Mouse (Mus musculus): Measurements from ENCODE around the gene Pdzd7.

Gene Pdzd7

DNA sequence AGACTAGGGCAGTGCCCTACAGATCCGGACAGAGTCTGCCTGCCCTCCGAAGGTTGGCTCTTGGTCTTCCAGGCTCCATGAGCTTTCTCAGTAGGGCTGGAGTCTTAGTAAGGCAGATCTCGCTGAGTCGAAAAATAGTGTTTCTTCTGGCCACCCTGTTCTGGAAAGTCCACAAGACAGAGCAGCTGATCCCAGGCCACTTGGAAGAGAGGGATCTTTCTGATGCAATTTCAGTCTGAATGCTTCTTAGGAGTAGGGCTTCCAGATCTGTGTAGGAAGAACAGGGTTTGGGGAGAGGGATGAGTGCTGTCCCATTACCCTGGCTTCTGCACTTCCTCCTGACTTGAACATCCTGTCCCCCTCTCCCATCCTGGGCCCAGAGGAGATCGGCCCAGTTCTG is at the start of gene Pdzd7:
TSS of gene Pdzd7 (minus strand) at position 67 of the 400 bp plus-strand sequence.
- DNase-seq (ENCODE audit: low spot score) = no peak

DNA sequence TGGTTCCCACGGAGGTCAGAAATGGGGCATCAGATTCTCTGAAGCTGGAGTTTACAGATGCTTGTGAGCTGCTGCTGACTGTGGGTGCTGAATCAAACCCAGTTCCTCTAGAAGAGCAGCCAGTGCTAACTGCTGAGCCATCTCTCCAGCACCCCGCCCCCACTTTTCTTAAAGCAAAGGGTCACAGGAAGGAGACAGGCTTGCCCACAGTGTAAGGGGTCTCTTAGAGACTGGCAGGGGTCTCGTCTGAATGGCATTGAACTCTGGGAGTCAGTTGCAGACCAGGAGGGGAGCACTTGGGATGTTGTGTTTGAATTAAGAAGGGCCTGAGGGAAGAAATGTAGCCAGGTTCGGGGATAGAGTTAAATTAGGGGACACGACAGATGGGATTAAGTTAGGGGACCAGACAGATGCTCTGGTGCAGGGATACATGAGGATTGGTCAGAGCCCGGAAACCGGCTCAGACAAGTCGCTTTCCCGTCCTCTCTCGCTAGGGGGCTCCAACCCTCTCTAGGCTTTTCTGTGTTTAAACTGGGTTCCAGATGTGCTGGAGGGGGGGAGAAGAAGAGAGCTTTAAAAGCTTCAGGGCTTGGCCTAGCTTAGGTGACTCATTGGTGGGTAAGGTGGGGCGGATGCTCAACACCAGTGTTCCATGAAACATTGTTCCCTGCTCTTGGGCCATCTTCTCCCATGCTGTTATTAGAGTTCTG is 36.5 kb upstream of the Pdzd7 start:
- DNase-seq (ENCODE audit: low spot score) = peak; percentile 70

DNA sequence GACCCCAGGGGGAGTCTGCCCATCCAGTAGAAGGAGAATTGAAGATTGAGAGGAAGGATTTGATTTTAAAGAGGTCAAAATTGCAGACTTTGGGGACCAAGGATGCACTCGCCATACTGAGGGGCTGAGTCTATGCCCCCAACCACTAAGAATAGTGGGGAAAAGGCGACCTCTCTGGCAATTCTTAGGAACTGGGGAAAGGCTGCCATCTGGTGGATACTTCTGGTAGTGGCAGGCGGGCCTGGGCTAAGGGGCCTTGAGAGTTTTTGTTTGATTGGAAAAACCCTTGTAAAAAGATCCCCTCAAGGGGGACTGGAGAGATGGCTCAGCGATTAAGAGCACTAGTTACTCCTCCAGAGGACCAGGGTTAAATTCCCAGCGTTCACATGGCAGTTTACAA is 35.8 kb upstream of the Pdzd7 start:
- peak; percentile 88 for DNase-seq (ENCODE audit: low spot score)

DNA sequence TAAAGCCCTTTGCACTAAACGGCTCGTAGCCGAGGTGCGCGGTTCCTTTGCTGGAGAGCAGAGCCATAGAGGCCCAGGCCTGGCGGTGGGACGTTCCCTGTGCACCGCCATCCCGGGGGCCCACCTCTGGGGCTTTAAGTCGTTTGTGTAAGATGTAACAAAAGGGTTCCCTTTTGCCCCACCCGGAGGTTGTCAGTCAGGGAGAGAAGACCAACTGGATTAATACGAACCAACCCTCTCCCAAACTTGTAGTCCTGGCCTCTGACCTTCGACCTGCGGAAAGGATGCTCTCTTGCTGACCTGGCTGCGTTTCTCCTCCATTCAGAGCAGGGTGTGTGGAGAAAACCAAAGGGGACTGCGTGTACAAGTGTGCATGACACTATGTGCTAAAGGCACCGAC is 35.2 kb upstream of the Pdzd7 start:
- DNase-seq (ENCODE audit: low spot score) = no peak

DNA sequence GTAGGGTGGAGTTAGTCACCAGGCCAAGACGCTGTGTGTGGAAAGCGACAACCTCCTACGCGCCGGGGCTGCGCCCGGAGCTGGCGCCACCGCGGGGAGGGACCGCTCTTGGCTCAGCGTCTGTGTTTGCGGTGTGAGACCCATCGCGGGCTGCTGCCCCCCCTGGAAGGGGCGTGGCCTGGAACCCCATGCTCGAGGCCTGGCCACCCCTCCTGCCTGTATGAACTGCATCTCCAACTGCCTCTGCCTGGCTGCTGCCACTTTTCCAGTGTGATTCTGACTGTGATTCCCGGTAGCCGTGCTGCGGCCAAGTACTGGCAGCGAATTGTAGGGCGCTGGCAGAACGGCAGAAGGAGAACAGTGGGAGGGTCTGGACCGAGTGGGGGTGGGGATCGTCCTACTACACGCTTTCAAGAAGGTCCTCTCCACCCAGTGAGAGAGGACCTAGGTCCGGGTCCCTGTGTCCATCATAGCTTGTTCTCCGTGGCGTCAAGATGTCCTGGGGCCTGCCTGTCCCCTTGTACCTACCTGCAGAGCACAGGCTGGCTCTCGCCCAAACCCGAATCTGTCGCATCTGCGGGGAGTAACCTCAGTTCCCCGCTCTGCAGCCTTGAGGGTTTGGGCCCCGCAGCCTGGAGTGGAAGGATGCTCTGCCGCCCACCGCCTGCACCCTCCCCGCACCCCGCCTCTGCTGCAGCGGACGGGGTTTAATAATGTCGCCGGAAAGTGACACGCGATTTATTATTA is 34.4 kb upstream of the Pdzd7 start:
- peak; percentile 51 for DNase-seq (ENCODE audit: low spot score)

DNA sequence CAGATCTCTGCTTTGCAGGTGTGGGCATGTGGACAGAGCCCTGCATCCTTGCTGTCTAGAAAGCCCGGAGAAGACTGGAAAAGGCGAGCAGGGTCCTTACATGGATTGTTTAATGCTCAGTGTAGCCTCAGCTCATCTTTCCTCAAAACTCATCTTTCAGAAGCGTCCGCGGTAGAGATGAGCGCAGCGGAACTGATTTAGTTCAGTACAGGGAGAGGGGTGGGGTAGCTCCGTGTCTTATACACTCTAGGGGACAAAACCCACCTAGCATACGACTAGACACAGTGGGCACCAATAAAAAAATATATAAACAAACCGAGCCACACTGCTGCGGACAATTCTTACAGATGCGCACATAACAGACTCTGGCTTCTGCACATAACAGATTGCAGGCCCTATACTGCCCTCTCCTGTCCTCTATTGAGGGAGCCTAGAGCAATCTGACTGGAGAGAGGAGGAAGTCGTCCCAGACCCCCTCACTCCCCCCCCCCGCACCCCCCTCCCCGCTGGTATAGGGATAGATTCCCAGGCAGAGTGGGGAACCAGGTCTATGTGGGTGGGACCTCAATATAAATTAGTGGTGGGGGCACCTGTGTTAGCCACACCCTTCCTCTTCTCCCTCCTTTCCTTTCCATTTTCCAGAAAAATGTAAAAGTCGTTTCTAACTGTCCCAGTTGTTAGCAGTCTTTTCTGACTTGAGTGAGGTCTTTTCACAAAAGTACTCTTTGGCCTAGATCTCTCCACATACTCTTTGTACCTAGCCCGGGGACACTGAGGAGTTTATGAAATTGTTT is 33.7 kb upstream of the Pdzd7 start:
- DNase-seq (ENCODE audit: low spot score) = peak; percentile 70

DNA sequence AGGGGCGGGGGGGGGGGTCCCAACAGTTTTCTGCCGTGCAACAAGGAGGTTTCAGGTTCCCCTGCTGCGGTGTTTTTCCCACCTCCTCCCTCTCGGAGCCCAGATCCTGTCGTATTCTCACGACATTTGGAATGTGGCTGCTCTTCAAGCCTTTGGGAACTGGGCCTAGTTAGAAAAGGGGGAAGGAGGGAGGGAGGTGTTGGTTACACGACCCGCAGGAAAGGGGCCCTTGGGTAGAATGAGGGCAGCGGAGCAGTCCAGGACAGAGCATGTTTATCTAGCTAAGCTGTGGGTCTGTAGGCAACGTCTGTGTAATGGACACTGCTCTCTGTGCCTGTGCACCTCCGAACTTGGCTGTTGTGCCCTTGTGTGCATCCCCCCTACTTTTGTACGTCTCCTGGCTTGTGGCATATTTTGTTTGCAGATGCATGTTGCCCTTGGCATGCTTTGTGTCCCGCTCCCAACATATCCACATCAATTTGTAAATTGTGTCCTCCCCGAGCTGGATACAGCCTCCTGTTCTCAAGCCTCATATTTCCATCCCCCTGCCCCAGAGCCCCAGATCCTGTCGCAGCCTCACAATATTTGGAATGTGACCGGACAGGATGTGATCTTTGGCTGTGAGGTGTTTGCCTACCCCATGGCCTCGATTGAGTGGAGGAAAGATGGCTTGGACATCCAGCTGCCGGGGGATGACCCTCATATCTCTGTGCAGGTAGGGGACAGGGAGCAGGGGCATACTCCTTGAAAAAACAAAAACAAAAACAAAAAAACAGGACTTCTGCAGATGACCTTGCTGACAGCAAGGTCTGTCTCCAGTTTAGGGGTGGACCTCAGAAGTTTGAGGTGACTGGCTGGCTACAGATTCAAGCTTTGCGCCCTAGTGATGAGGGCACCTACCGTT is 32.5 kb upstream of the Pdzd7 start:
- peak; percentile 44 for DNase-seq (ENCODE audit: low spot score)

DNA sequence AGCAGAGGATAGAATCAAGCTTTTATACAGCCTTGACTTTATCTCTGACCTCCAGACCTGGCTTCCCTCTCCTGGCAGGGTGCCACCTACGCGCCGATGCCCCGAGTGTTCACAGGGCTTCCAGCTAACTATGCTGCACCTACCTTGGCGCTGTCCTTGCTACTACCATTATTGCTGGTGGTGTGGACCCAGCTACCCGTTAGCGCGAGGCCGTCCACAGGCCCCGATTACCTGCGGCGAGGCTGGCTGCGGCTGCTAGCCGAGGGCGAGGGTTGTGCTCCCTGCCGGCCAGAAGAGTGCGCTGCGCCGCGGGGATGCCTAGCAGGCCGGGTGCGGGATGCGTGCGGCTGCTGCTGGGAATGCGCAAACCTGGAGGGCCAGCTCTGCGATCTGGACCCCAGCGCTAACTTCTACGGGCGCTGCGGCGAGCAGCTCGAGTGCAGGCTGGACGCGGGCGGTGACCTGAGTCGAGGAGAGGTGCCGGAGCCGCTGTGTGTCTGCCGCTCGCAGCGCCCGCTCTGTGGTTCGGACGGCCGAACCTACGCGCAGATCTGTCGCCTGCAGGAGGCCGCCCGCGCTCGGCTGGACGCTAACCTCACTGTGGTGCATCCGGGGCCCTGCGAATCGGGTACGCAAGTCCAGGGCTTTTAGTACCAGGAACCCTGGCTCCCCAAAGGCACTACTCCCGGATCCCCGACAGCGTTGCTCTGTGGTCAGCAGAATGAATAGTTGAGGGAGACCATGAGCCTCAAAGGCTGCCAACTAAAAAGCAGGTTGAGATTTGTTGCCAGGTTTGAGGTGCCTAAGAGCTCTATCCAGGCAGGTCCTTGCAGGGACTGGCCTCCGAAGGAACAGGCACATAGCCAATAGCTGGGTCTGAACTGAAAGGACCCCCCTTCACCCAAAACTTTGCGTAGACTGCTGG is 31.3 kb upstream of the Pdzd7 start:
- peak; percentile 80 for DNase-seq (ENCODE audit: low spot score)

DNA sequence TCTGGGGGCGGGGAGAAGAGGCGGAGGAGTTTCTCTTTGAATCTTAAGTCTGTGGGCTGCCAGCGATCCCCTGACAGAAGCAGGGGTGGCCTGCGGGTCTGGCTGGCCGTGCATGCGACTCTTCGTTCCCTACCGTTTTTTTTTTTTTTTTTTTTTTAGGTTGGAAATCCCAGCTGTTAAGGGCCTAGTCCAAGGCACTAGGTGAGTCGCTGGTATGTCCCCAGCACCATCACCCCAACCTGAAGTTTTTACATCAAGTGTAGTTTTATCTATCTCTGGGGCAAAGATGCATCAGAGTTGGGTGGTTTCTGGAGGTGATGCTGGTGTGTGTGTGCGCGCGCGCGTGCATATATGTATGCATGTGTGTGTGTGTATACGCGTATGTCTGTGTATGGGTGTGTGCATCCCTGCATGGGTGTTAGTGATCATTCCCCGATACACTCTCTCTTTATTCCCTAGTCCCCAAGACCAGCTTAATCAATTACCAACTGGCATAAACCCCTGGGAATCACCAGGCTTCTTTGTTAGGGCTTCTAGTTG is 30.6 kb upstream of the Pdzd7 start:
- DNase-seq (ENCODE audit: low spot score) = no peak

DNA sequence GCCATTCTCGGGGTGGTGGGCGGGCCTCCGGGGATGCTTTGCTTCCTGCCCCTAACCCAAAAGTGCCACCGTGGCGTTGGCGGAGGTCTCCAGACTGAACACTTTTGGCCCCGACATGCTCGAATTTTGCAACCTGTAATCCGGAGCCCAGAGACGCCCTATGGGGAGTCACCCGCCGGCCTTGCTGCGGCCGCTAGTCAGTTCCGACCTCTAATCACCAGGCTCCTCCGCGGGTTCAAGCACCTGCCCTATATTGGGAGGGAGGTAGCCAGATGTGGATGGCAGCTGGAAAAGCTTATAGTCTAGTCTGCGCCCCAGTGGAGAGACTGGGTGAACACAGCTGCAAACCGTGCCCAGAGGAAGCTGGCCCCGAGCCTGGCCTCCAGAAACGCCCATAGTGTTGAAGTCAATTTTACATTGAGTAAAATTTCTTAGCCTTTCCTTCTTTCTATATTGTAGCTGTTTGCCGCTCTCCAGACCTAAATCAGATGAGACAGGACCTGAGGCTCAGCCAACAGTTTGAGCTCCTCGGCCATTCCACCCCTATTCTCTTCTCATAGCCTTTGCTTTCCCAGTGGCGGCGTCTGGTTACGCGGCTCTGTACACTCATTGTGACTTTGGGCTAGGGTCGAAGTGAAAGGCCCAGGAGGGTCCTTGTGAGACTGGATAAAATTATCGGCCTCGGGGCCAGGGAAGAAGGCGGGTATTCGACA is 30.0 kb upstream of the Pdzd7 start:
- DNase-seq (ENCODE audit: low spot score) = no peak

DNA sequence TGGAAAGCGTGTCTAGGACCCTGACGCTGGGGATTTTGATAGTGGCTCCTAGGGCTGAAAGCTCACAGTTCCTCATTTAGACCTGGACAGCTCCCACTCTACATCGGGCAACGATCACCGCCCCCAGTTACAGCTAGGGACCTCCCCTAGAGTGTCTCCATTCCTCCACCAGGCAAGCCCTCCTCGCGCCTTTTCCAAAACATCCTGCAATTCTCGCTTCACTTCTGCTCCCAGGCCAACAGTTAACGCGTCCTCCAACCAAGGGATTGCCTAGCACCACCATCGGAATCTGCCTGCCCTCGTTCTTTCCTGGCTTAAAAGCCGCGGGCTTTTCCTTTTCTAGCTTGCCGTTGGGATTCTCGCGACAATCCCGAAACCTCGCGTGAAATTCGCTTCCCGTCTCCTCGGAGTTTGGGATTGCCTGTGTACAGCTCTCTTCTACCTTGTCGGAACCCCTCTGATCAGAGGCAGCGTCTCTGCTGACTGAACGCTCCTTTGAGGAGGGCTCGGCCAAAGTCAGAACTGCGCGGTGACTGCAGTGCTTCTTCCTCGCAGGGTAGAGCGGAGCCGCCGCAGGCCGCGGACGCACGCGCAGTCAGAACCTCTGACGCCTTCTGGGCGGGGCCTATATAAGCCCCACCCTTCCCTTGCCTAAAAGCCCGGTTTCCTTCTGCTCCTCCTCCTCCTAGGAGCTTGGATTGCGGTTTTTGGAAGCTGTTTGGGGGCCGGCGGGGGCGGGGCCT is 29.2 kb upstream of the Pdzd7 start, which contains the start of gene Kazald1:
TSS of gene Kazald1 (plus strand) at position 662 of the 743 bp plus-strand sequence.
- peak; percentile 94 for DNase-seq (ENCODE audit: low spot score)

DNA sequence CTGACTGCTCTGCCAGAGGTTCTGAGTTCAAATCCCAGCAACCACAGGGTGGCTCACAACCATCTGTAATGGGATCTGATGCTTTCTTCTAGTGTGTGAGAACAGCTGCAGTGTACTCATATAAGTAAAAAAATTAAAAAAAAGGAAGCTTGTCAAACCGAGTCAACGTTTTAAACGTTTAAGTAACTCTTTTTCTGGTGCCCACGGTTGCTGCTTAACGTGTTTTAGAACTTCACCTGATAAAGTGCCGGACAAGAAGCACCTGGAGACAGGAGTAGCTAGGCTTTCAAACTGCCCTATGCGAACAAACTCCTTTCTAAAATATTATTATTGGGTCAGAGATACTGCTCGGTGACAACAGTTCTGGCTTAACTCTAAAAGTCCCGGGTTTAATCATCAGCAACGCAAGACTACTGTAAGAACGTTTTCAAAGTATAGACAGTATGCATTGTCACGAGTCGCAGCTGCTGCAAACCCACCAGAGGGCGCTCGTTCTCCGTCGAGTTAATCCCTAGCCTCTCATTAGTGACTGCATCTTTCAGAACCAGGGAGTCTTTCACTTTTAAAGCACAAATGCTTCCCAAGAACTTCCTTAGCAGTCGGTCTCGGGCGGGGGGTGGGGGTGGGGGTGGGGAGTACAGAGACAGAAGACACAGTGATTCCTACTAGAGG is 28.5 kb upstream of the Pdzd7 start:
- peak; percentile 91 for DNase-seq (ENCODE audit: low spot score)

DNA sequence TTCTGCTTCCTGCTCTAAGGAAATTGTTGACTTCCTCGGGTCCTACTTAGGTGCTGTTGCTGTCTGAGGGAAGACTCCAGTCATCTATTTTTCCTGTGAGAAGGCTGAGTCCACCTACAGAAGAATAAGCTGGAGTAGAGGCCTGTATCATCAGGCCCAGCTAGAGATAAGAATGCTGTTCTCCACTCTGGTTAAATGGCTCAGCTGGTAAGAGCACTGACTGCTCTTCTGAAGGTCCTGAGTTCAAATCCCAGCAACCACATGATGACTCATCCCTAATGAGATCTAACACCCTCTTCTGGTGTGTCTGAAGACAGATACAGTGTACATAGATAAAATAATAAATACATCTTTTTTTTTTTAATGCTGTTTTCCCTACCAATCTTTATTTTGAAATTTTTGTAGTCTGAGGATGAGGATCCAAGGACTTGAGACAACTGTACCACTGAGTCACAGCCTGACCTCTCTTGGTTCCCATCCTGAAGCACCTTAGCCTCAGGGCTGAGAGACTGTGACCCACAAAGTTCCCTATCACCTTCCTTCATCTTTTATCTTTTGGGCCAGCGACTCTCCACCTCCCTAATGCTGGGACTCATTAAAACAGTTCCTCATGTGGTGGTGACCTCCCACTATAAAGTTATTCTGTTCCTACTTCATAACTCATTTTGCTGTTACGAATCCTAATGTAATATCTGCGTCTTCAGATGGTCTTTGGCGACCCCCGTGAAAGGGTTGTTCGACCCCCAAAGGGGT is 22.4 kb upstream of the Pdzd7 start:
- DNase-seq (ENCODE audit: low spot score) = no peak

DNA sequence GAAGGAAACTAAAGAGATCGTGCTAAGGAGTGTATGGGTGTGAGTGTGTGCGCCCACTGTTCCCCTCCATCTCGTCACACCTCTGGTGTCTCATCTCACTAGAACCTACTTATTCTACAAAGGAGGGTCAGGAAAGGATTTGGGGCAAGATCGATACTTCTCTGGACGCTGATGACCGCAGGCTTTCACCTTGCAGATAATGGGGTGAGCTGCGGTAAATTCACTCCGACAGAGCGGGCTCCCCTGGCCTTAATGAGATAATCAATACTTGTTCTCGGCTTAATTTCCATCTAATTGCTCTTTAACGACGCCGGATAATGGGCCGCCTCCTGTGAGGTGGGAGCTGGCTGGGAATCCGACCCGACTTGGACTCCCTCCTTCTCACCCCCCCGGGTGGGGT is 21.7 kb upstream of the Pdzd7 start:
- no peak for DNase-seq (ENCODE audit: low spot score)

DNA sequence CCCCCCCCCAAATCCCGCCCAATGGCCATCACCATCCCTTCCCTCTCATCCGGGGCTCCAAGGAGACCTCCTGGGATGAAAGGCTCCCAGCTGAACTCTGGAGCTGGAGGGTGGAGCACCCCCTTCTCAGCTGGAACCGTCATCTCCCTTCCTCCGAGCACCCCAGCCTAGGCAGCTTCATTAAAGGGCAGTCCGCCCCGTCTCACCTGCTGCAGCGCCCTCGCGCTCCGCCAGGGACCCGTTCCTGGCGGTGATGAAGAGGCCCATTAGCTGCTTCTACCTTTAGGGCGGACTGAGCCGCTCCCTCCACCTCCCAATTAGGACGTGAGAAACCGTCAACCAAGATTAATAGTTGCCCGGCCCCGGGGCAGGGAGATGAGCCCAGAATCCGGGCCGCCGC is 19.7 kb upstream of the Pdzd7 start:
- no peak for DNase-seq (ENCODE audit: low spot score)

DNA sequence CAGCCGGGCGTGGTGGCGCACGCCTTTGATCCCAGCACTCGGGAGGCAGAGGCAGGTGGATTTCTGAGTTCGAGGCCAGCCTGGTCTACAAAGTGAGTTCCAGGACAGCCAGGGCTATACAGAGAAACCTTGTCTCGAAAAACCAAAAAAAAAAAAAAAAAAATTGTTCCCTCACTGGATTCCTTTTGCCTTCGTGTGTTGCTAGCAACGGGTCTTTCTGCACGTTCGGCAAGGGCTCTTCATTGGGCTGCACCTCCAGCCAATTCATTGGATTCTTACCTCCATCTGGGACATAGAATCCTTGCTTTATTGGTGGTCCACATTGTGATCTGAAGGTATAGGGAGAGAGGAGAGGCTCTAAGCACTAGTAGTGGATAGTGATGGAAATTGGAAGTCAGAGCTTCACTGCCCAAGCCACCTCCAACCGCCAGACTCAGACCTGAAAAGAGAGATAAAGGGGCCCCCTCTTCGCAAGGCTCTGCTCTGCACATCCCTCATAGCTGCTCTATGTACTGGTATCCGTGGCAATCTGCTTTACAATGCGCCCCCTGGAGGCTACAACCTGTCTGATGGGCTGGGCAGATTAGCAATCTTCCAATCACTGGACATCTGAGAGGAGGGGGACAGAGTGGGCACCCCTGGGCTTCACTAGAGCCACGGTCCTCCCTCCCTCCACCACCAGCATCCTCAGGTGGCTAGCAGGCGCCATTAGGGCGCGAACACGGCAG is 18.2 kb upstream of the Pdzd7 start:
- DNase-seq (ENCODE audit: low spot score) = peak; percentile 74

DNA sequence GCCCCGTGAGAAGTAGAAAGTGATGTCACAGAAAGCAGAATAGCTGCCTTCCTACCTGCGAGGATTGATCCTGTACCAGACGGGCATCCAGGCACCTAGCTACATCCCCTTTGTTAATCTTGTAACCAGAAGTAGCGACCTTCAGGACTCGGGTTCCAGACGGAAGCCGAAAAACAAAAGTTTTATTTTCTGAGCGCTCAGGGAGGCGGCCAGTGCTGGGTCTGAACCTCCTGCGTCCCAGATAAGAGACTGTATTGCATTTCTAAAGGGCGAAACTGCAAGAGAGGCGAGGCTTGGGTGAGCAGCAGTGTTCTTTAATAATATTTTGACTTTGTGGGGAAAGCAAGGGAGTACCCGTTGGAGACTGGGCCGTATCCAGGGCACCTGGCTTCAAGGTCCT is 13.3 kb upstream of the Pdzd7 start:
- DNase-seq (ENCODE audit: low spot score) = no peak

Measured in embryo, embryonic 10 days (tissue).